In the genomic region with DNA sequence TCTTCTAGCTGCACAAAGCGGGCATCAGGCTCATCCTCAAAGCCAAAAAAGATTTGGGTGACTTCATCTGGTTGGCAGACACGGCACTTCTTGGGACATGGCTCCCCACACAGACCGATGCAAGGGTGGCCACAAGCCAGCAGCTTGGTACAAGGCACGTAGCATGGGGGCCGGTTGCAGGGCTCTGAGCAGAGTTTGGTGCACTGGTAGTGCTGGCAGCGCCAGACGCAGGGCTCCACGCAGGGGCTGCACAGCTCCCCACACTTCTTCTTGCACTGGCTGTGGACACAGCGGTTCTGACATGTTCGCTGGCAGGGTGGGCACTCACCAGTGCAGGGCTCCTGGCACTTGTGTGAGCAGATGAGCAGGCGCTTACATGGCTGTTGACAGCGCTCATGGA, we compare ENCODE assay signal across 28 mouse cellular contexts. TPM values are rescaled to one million over a fixed set of nuclear protein-coding genes. Genes with fewer than 3 reads are reported as not detected.
DNase-seq lines count a peak whose midpoint lies in the region; ATAC-seq and TF ChIP-seq lines count a peak whose summit lies in the region.
"Had no signal": no experiment of that assay in that cellular context is flagged by ENCODE, and none has a peak within 500 bp of the region (broad histone marks: within the 10 kb centered on the region; RNA-seq: fewer than 3 reads in every experiment).

No protein-coding gene starts in this region.

- no peak overlapping the region for H3K4me2 ChIP-seq in liver, embryonic 15.5 days
- no peak overlapping the region for H3K4me2 ChIP-seq in myocyte (ENCODE audit: low read depth)
- H3K4me2 ChIP-seq: forebrain, embryonic 13.5 days; heart, embryonic 11.5 days; hindbrain, embryonic 13.5 days; limb, embryonic 12.5 days; lung, embryonic 15.5 days; neural tube, embryonic 13.5 days; stomach, embryonic 15.5 days had no signal

- H3K27ac ChIP-seq in liver, embryonic 15.5 days (replicated peaks), result peak overlapping the region; percentile 97; the same call in 1 of the 2 replicates
- H3K27ac ChIP-seq: forebrain, embryonic 13.5 days; hindbrain, embryonic 13.5 days; limb, embryonic 12.5 days; liver, embryonic 14.5 days; lung, embryonic 15.5 days; midbrain, embryonic 10.5 days; neural tube, embryonic 13.5 days; stomach, embryonic 15.5 days had no signal

- peak; percentile 32 to 42 for DNase-seq in cerebellum, postnatal 25 days
- no peak for DNase-seq in cerebellum, adult 8-10 months
- peak; percentile 66 for DNase-seq in left cerebral cortex, postnatal 4 days
- DNase-seq in left cerebral cortex, postnatal 14 days (ENCODE audit: low spot score in 2 of 2), result no peak
- no peak for DNase-seq in retina, postnatal 1 day
- DNase-seq: adrenal gland, postnatal 25 days; B cell, adult 2 months; gastrocnemius, postnatal 25 days; heart, adult 18-20 months; heart, postnatal 4 days; kidney, adult 9 months; kidney, postnatal 14 days; layer of hippocampus, adult 9-11 months; thymus, adult 18-20 months; thymus, postnatal 25 days had no signal

- ATAC-seq in liver, embryonic 15.5 days (ENCODE audit: insufficient read depth), result no peak
- ATAC-seq: forebrain, embryonic 13.5 days; intestine, embryonic 16.5 days; midbrain, embryonic 16.5 days had no signal

- WGBS in liver, embryonic 15.5 days (ENCODE audit: insufficient replicate concordance), result 91% methylated on average over 12 of the region's 12 CpGs

- peaks cover 100% of the 10 kb centered on the region for H3K36me3 ChIP-seq in liver, embryonic 15.5 days (replicated peaks)
- peaks cover 61% of the 10 kb centered on the region for H3K36me3 ChIP-seq in myocyte (ENCODE audit: control insufficient read depth, insufficient read depth)

- peaks cover 55% of the 10 kb centered on the region for H3K4me1 ChIP-seq in liver, embryonic 15.5 days (replicated peaks)
- H3K4me1 ChIP-seq: forebrain, embryonic 13.5 days; hindbrain, embryonic 13.5 days; limb, embryonic 12.5 days; lung, embryonic 15.5 days; midbrain, embryonic 10.5 days; neural tube, embryonic 13.5 days; stomach, embryonic 15.5 days had no signal

- H3K9me3 ChIP-seq in liver, embryonic 15.5 days (replicated peaks), result no peaks in the 10 kb centered on the region
- H3K9me3 ChIP-seq: forebrain, embryonic 13.5 days; hindbrain, embryonic 13.5 days; limb, embryonic 12.5 days; lung, embryonic 15.5 days; midbrain, embryonic 10.5 days; neural tube, embryonic 13.5 days; stomach, embryonic 15.5 days had no signal

- intact Hi-C loops in left cerebral cortex, postnatal 4 days (cut with DNase I), result no loop called here
- intact Hi-C loops in left cerebral cortex, postnatal 14 days (cut with DNase I), result no loop called here

- H3ac ChIP-seq in myocyte (ENCODE audit: control insufficient read depth, insufficient read length), result no peak overlapping the region

- no peaks in the 10 kb centered on the region for H3K79me2 ChIP-seq in myocyte (ENCODE audit: control insufficient read depth, insufficient read depth)

- H3K9ac ChIP-seq in liver, embryonic 15.5 days, result no peak overlapping the region
- H3K9ac ChIP-seq: forebrain, embryonic 13.5 days; hindbrain, embryonic 13.5 days; limb, embryonic 12.5 days; liver, embryonic 14.5 days; lung, embryonic 15.5 days; neural tube, embryonic 13.5 days; stomach, embryonic 15.5 days had no signal

- TF ChIP-seq POLR2A in myocyte (IDR thresholded peaks at IDR 0.05; ENCODE audit: insufficient read length, low read depth), result no peak

- no peak overlapping the region for H3K4me3 ChIP-seq in liver, embryonic 15.5 days (replicated peaks)
- no peak overlapping the region for H3K4me3 ChIP-seq in myocyte
- H3K4me3 ChIP-seq: forebrain, embryonic 13.5 days; hindbrain, embryonic 13.5 days; limb, embryonic 12.5 days; lung, embryonic 15.5 days; midbrain, embryonic 10.5 days; neural tube, embryonic 13.5 days; stomach, embryonic 15.5 days had no signal

- no peaks in the 10 kb centered on the region for H3K27me3 ChIP-seq in liver, embryonic 15.5 days
- no peaks in the 10 kb centered on the region for H3K27me3 ChIP-seq in myocyte (ENCODE audit: control insufficient read depth, insufficient read depth, insufficient read length)
- H3K27me3 ChIP-seq: forebrain, embryonic 13.5 days; hindbrain, embryonic 13.5 days; limb, embryonic 12.5 days; lung, embryonic 15.5 days; neural tube, embryonic 13.5 days; stomach, embryonic 15.5 days had no signal

TF ChIP-seq in myocyte, 11 proteins besides CTCF, POLR2A, EP300 and RAD21:
- TF ChIP-seq CEBPB (IDR thresholded peaks at IDR 0.05; ENCODE audit: insufficient read depth, poor library complexity, severe bottlenecking) (no peak), POLR2AphosphoS2 (IDR thresholded peaks at IDR 0.05; ENCODE audit: insufficient read length, low read depth) (peak; percentile 63), MAX (IDR thresholded peaks at IDR 0.05; ENCODE audit: low read depth) (no peak), MYOG (IDR thresholded peaks at IDR 0.05; ENCODE audit: control insufficient read depth in 1 of 3, insufficient read depth in 1 of 3, insufficient read length in 2 of 3, low read depth in 2 of 3) (peak in 1 of 3 experiments; percentile 5), MYOD1 (IDR thresholded peaks at IDR 0.05; ENCODE audit: control insufficient read depth in 1 of 3, insufficient read length in 2 of 3, low read depth in 2 of 3) (no peak)

RNA-seq across cellular contexts. Expression of gene Ddx27, which starts 22.7 kb away (rescaled TPM):
- 10 to 100 TPM; 44.2 to 46.4 TPM for total RNA-seq in left cerebral cortex, postnatal 4 days (2021)
- 10 to 100 TPM; 29.0 to 31.3 TPM for total RNA-seq in left cerebral cortex, postnatal 14 days (2021)
- 35.7 and 37.6 TPM in 2 replicates for polyA plus RNA-seq in liver, embryonic 15.5 days (2015; fragmentation: Nextera tagmentation; extraction: Ambion mirVana)
- polyA plus RNA-seq in myocyte (2012; fragmentation: generic; extraction: Trizol), result 46.9 TPM

RNA-seq across cellular contexts. Expression of gene Znfx1, which starts 25.1 kb away (rescaled TPM):
- total RNA-seq in left cerebral cortex, postnatal 4 days (2021), result 10 to 100 TPM; 30.3 to 32.1 TPM
- total RNA-seq in left cerebral cortex, postnatal 14 days (2021), result 10 to 100 TPM; 41.5 to 43.9 TPM
- polyA plus RNA-seq in liver, embryonic 15.5 days (2015; fragmentation: Nextera tagmentation; extraction: Ambion mirVana), result 9.8 and 11.2 TPM in 2 replicates
- polyA plus RNA-seq in myocyte (2012; fragmentation: generic; extraction: Trizol), result 23.3 TPM

RNA-seq across cellular contexts. Expression of gene Stau1, which starts 41.6 kb away (rescaled TPM):
- total RNA-seq in left cerebral cortex, postnatal 4 days (2021), result 100 to 1,000 TPM; 111 TPM
- total RNA-seq in left cerebral cortex, postnatal 14 days (2021), result 10 to 100 TPM; 63.1 to 68.6 TPM
- polyA plus RNA-seq in liver, embryonic 15.5 days (2015; fragmentation: Nextera tagmentation; extraction: Ambion mirVana), result 24.2 and 26.2 TPM in 2 replicates
- 65.4 TPM for polyA plus RNA-seq in myocyte (2012; fragmentation: generic; extraction: Trizol)

Comparison
In these comparisons a context has a peak if more than half of its experiments do, and no peak if none do; other contexts are left out.
1. DNase-seq: peak in cerebellum, postnatal 25 days (2 of 2) and left cerebral cortex, postnatal 4 days (single experiment); none in cerebellum, adult 8-10 months (single experiment), left cerebral cortex, postnatal 14 days (0 of 2) and retina, postnatal 1 day (single experiment).